Mouse (Mus musculus): ENCODE results near the gene Kcnk18.

GRCm38 (mm10) chr19:59208475-59208874, 10.5 kb upstream of the Kcnk18 start:
- peak; percentile 47; the same call in 1 of the 2 replicates for TF ChIP-seq CTCF (IDR thresholded peaks at IDR 0.05; ENCODE audit: extremely low read depth, insufficient read depth, insufficient read length, insufficient replicate concordance)
- TF ChIP-seq POLR2A (IDR thresholded peaks at IDR 0.05; ENCODE audit: low read depth, low read length): no peak

All from spleen, adult 2 months (tissue).